Mouse (Mus musculus) stomach, postnatal 0 days (tissue): ENCODE data around the gene Dcaf8. TPM values are rescaled to one million over a fixed set of nuclear protein-coding genes. Genes with fewer than 3 reads are reported as not detected.
A peak's percentile ranks its signal among the peaks of the same experiment; 100 is the strongest.

Experiments
- ATAC-seq: fragments of 200-750 bp; cut with Nextera tagmentation; 2 replicates; pipeline ENCODE4 v1.8.0; 2017; ENCODE audit not compliant: low FRiP score, low TSS enrichment
- DNase-seq: peaks from one replicate; pipeline ENCODE4 v3.0.0-alpha.2; 2016; ENCODE audit warnings: low spot score
- H3K27ac ChIP-seq: fragments of 300-500 bp; sonication (generic); replicated peaks from 2 replicates; pipeline ENCODE4 v1.5.1; 2014; ENCODE audit warnings: mild to moderate bottlenecking, control low read depth
- H3K27me3 ChIP-seq: fragments of 300-500 bp; sonication (generic); 2 replicates; pipeline ENCODE4 v1.6.1; 2014; ENCODE audit warnings: low read length; ENCODE audit not compliant: control insufficient read depth, insufficient read depth
- H3K36me3 ChIP-seq: fragments of 300-500 bp; sonication (generic); 2 replicates; pipeline ENCODE4 v1.6.1; 2014; ENCODE audit warnings: low read length, mixed read lengths; ENCODE audit not compliant: control insufficient read depth, insufficient read depth
- H3K4me1 ChIP-seq: fragments of 300-500 bp; sonication (generic); replicated peaks from 2 replicates; pipeline ENCODE4 v1.6.1; 2014; ENCODE audit warnings: antibody characterized with exemption; ENCODE audit not compliant: control insufficient read depth, insufficient read depth
- H3K4me2 ChIP-seq: fragments of 300-500 bp; sonication (generic); replicated peaks from 2 replicates; pipeline ENCODE4 v1.6.1; 2014; ENCODE audit warnings: low read depth, mild to moderate bottlenecking, control low read depth, moderate library complexity
- H3K4me3 ChIP-seq: fragments of 300-500 bp; sonication (generic); 2 replicates; pipeline ENCODE4 v1.5.1; 2014; ENCODE audit warnings: low read depth, low read length, control low read depth
- H3K9ac ChIP-seq: fragments of 300-500 bp; sonication (generic); 2 replicates; pipeline ENCODE4 v1.6.1; 2014; ENCODE audit warnings: mild to moderate bottlenecking, low read length, control low read depth, mixed read lengths
- H3K9me3 ChIP-seq: fragments of 300-500 bp; sonication (generic); 2 replicates; pipeline ENCODE4 v1.6.1; 2016; ENCODE audit warnings: low read length; ENCODE audit not compliant: control insufficient read depth
- CTCF ChIP-seq: IDR thresholded peaks from 2 replicates; pipeline ENCODE4 v1.5.1; 2016; ENCODE audit warnings: antibody characterized with exemption, low read depth, mild to moderate bottlenecking, moderate library complexity
- EP300 ChIP-seq: optimal IDR thresholded peaks from 2 replicates; pipeline ENCODE3; 2016; ENCODE audit warnings: antibody characterized with exemption
- WGBS: fragments of 180-500 bp; shearing (Covaris S2); extraction: QIAGEN DNeasy Blood & Tissue Kit; methylation state at CpG from one replicate; pipeline ENCODE4 v1.1.7; 2014; 5-methylcytosine and 5-hydroxymethylcytosine counted together
- polyA plus RNA-seq: library from polyadenylated mRNA; unstranded; fragments of >200 nt; fragmentation: Nextera tagmentation; extraction: Ambion mirVana; gene quantifications from 2 replicates; pipeline ENCODE4 v1.2.1, GENCODE M21; 2015

Dcaf8 gene
- polyA plus RNA-seq, 1 experiment from 2014 or later: 57.0 TPM

GRCm38 (mm10) chr1:172206141-172206917 lies 58.4 kb downstream of the Dcaf8 start, which contains the start of gene Pea15a:
Gene Pea15a (minus strand): TSS chr1:172206804.
- Histone ChIP-seq H3K4me1 (peaks cover 18% of the 10 kb centered on the region), H3K36me3 (no peaks in the 10 kb centered on the region), H3K9me3 (no peaks in the 10 kb centered on the region), H3K9ac (peak within 1 kb of the TSS; percentile 83), H3K27ac (peak within 1 kb of the TSS; percentile 93), H3K4me2 (peak within 1 kb of the TSS; percentile 69), H3K4me3 (peak within 1 kb of the TSS; percentile 61), H3K27me3 (no peaks in the 10 kb centered on the region)
- under 1% methylated on average over 35 of the region's 40 CpGs for WGBS
- TF ChIP-seq EP300 (no peak), CTCF (no peak)
- peak; percentile 87 for DNase-seq
- peak; percentile 83 for ATAC-seq

- ATAC-seq (no peak; the same call in 1 of the 2 replicates), DNase-seq (no peak)
- Histone ChIP-seq H3K9me3 (no peaks in the 10 kb centered on the region), H3K4me1 (peaks cover 15% of the 10 kb centered on the region), H3K4me2 (peak overlapping the region; percentile 69; the same call in 1 of the 2 replicates), H3K9ac (no peak overlapping the region), H3K36me3 (no peaks in the 10 kb centered on the region), H3K4me3 (no peak overlapping the region), H3K27ac (peak overlapping the region; percentile 93), H3K27me3 (no peaks in the 10 kb centered on the region)
- no peak for TF ChIP-seq EP300
- TF ChIP-seq CTCF: no peak
- 10% methylated on average over 7 of the region's 7 CpGs for WGBS
These were observed 59.3 kb downstream of the Dcaf8 start for GRCm38 (mm10) chr1:172207111-172207584.

GRCm38 (mm10) chr1:172212776-172213175 lies 64.9 kb downstream of the Dcaf8 start:
- no peaks in the 10 kb centered on the region for H3K27me3 ChIP-seq
- no peak overlapping the region for H3K4me3 ChIP-seq
- no peaks in the 10 kb centered on the region for H3K9me3 ChIP-seq
- peaks cover 5% of the 10 kb centered on the region; the same call in 1 of the 2 replicates for H3K4me1 ChIP-seq
- no peak overlapping the region for H3K27ac ChIP-seq
- DNase-seq (no peak), ATAC-seq (no peak)
- H3K36me3 ChIP-seq: no peaks in the 10 kb centered on the region
- H3K9ac ChIP-seq: no peak overlapping the region
- no peak overlapping the region for H3K4me2 ChIP-seq
- TF ChIP-seq EP300 (no peak), CTCF (no peak)
- 61% methylated on average over 5 of the region's 5 CpGs for WGBS

GRCm38 (mm10) chr1:172213771-172214170 lies 65.9 kb downstream of the Dcaf8 start:
- Histone ChIP-seq H3K4me2 (no peak overlapping the region), H3K27me3 (no peaks in the 10 kb centered on the region), H3K9ac (no peak overlapping the region), H3K9me3 (no peaks in the 10 kb centered on the region), H3K4me1 (peaks cover 5% of the 10 kb centered on the region; the same call in 1 of the 2 replicates), H3K36me3 (no peaks in the 10 kb centered on the region), H3K27ac (no peak overlapping the region), H3K4me3 (no peak overlapping the region)
- DNase-seq (no peak), ATAC-seq (no peak)
- TF ChIP-seq EP300 (no peak), CTCF (no peak)
- 49% methylated on average over 4 of the region's 4 CpGs for WGBS

GRCm38 (mm10) chr1:172214748-172215147 lies 66.9 kb downstream of the Dcaf8 start:
- no peak overlapping the region for H3K4me2 ChIP-seq
- H3K9me3 ChIP-seq: no peaks in the 10 kb centered on the region
- H3K27ac ChIP-seq: no peak overlapping the region
- ATAC-seq (no peak), DNase-seq (no peak)
- peaks cover 5% of the 10 kb centered on the region; the same call in 1 of the 2 replicates for H3K4me1 ChIP-seq
- no peak overlapping the region for H3K9ac ChIP-seq
- H3K4me3 ChIP-seq: no peak overlapping the region
- no peak for TF ChIP-seq CTCF
- TF ChIP-seq EP300: no peak
- H3K36me3 ChIP-seq: no peaks in the 10 kb centered on the region
- H3K27me3 ChIP-seq: no peaks in the 10 kb centered on the region
- 36% methylated on average over 3 of the region's 3 CpGs for WGBS

- H3K4me2 ChIP-seq: peak overlapping the region; percentile 41
- ATAC-seq (peak; percentile 80), DNase-seq (peak; percentile 94)
- H3K4me1 ChIP-seq: peaks cover 12% of the 10 kb centered on the region; the same call in 1 of the 2 replicates
- peak overlapping the region; percentile 85 for H3K27ac ChIP-seq
- TF ChIP-seq EP300 (no peak), CTCF (peak; percentile 97)
- H3K9me3 ChIP-seq: no peaks in the 10 kb centered on the region
- WGBS: 0% methylated on average over 5 of the region's 5 CpGs
- H3K4me3 ChIP-seq: no peak overlapping the region
- H3K36me3 ChIP-seq: no peaks in the 10 kb centered on the region
- H3K27me3 ChIP-seq: no peaks in the 10 kb centered on the region
- peak overlapping the region; percentile 41; the same call in 1 of the 2 replicates for H3K9ac ChIP-seq
These were observed 69.3 kb downstream of the Dcaf8 start for GRCm38 (mm10) chr1:172217148-172217547.
